Mouse (Mus musculus) CH12.LX (cell line): Measurements from ENCODE around the gene Hoxb5.

ENCODE experiments used
- ETS1 ChIP-seq: conservative IDR thresholded peaks from 2 replicates; pipeline ENCODE4 v1.6.1; 2012; ENCODE audit warnings: low read depth, mild to moderate bottlenecking, inconsistent platforms, low read length, improper control_type of control experiment, moderate library complexity
- HCFC1 ChIP-seq: IDR thresholded peaks from 2 replicates; pipeline ENCODE4 v1.6.1; 2012; ENCODE audit warnings: low read depth, mild to moderate bottlenecking, inconsistent platforms, low read length, improper control_type of control experiment
- IRF4 ChIP-seq: IDR thresholded peaks from 2 replicates; pipeline ENCODE4 v1.6.1; 2014; ENCODE audit warnings: low read depth, mild to moderate bottlenecking, inconsistent platforms, low read length, improper control_type of control experiment
- JUND ChIP-seq: conservative IDR thresholded peaks from 2 replicates; pipeline ENCODE4 v1.6.1; 2011; ENCODE audit warnings: low read depth, low read length, improper control_type of control experiment
- KAT2A ChIP-seq: IDR thresholded peaks from 2 replicates; pipeline ENCODE4 v1.6.1; 2012; ENCODE audit warnings: low read length, improper control_type of control experiment, inconsistent platforms; ENCODE audit not compliant: insufficient replicate concordance
- POLR2A ChIP-seq: IDR thresholded peaks from 2 replicates; pipeline ENCODE4 v1.6.1; 2011; ENCODE audit warnings: low read depth, mild to moderate bottlenecking, improper control_type of control experiment, low read length
- POLR2AphosphoS2 ChIP-seq: IDR thresholded peaks from 2 replicates; pipeline ENCODE4 v1.6.1; 2011; ENCODE audit warnings: low read depth, low read length, improper control_type of control experiment
- USF2 ChIP-seq: conservative IDR thresholded peaks from 2 replicates; pipeline ENCODE4 v1.6.1; 2011; ENCODE audit warnings: low read depth, low read length, improper control_type of control experiment
- ZKSCAN1 ChIP-seq: IDR thresholded peaks from 2 replicates; pipeline ENCODE4 v1.6.1; 2012; ENCODE audit warnings: low read depth, inconsistent platforms, low read length, improper control_type of control experiment, borderline replicate concordance
- ZNF384 ChIP-seq: IDR thresholded peaks from 2 replicates; pipeline ENCODE4 v1.6.1; 2012; ENCODE audit warnings: low read depth, low read length, improper control_type of control experiment, inconsistent platforms

DNA sequence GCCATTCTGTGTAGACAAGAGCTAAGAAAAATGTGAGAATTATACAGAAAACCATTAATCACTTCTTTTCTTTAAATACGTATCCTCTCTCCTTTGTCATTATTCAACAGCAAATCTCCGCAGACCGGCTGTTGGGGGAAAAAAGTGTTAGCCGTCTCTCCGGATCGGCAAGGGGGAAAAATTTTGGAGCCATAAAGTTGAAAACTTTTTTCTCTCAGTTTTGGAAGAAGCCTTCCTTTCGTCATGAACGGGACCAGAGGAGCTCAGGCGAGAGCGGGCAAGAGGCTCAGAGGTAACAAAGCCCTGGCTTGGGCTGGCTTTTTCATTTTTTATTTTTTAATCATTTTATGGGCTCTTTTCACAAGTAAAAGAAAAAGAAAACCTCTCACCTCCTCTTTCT, 20.0 kb downstream of the Hoxb5 start, which contains the start of gene Hoxb3:
- TF ChIP-seq ZNF384 (no peak), ZKSCAN1 (no peak), IRF4 (no peak), KAT2A (no peak), USF2 (no peak), ETS1 (no peak), JUND (no peak), POLR2A (no peak), HCFC1 (no peak), POLR2AphosphoS2 (no peak)
